Mouse (Mus musculus): ENCODE measurements around the gene Ephx1. TPM values are rescaled to one million over a fixed set of nuclear protein-coding genes. Genes with fewer than 3 reads are reported as not detected.

Gene Ephx1
- polyA plus RNA-seq (2016; fragmentation: Nextera tagmentation; extraction: Ambion mirVana): 0.47 and 0.77 TPM in 2 replicates

DNA sequence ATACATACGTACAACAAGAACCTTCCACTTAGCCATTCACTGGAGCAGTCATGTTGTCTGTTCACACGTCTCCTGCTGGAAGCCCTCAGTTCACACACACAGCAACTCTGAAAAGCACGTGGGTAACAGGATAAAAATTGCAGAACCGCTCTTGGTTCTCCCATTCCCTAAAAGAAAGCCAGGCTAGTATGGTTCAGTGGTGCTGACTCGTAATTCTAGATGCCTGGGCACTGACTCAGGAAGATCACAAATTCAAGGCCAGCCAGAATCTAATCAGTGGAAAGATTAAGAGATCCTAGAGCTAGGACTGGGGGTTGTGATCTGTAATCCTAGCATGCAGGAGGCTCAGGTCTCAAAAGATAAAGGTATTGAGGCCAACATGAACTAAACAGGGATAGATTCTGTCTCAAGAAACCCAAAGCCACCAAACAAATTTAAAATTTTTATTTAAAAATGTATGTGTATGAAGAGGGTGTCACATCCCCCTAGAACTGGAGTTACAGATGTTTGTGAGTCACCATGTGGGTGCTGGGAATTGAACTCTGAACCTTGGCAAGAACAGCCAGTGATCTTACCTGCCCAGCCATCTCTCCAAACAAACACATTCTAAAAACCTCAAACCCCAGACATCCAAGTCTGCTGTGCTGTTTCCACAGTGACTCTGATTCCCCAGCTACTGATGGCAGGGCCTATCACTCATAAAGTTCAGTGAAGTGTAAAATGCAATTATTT lies at the start of gene Ephx1:
Gene Ephx1 (minus strand): TSS at position 149 of the 732 bp plus-strand sequence.
- Histone ChIP-seq H3K4me3 (no peak within 1 kb of the TSS), H3K27ac (no peak within 1 kb of the TSS), H3K36me3 (replicated peaks) (no peaks in the 10 kb centered on the region), H3K4me1 (peaks cover 19% of the 10 kb centered on the region), H3K9me3 (no peaks in the 10 kb centered on the region), H3K27me3 (ENCODE audit: poor library complexity, severe bottlenecking) (peaks cover 33% of the 10 kb centered on the region)
- no peak for DNase-seq (ENCODE audit: extremely low spot score, low spot score)
- WGBS: 70% methylated on average over 5 of the region's 5 CpGs

DNA sequence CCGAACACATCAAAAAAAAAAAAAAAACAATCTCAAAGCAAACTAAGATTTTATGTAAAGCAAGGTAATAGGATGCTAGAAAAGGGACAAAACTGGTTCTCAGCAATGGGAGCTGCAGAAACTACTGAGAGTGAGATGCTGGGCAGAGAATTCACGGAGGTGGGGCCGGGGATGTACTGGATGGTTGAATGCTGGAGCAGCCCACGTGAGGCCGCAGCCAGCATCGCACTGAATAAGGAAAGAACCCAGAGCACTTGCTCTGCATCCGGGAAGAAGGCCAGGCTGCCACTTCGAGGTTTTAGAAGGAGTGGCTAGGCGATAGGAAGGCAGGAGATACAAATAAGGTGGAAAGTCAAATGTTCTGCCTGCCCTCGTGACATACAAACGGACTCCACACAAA lies 49.0 kb upstream of the Ephx1 start:
- H3K4me1 ChIP-seq: no peaks in the 10 kb centered on the region
- H3K27ac ChIP-seq: no peak overlapping the region
- no peak for DNase-seq (ENCODE audit: extremely low spot score, low spot score)
- WGBS: 68% methylated on average over 11 of the region's 11 CpGs
- no peaks in the 10 kb centered on the region for H3K9me3 ChIP-seq
- no peaks in the 10 kb centered on the region for H3K36me3 ChIP-seq (replicated peaks)
- no peak overlapping the region for H3K4me3 ChIP-seq
- no peaks in the 10 kb centered on the region for H3K27me3 ChIP-seq (ENCODE audit: poor library complexity, severe bottlenecking)

DNA sequence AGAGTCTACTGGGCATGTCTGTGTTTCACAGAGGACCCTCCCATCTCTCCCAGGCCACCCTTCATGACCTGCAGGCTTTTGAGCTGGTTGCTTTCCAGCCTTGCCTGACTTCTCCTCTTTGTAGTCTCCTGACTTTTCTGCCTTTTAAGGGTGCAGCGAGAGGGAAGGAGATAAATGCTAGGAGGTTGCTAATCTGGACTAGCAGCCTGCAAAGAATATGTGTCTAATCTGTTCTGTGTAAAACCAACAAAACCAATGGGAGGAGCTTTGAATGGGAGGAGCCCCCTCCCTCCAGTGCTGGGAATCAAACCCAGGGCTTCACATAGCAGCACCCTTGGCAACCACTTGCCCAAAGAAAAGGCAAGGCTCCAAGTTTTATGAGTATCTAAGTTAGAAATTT lies 47.6 kb upstream of the Ephx1 start:
- 63% methylated on average over 1 of the region's 1 CpGs for WGBS
- H3K27ac ChIP-seq: no peak overlapping the region
- H3K4me3 ChIP-seq: no peak overlapping the region
- H3K27me3 ChIP-seq (ENCODE audit: poor library complexity, severe bottlenecking): no peaks in the 10 kb centered on the region
- H3K9me3 ChIP-seq: no peaks in the 10 kb centered on the region
- no peaks in the 10 kb centered on the region for H3K4me1 ChIP-seq
- no peak for DNase-seq (ENCODE audit: extremely low spot score, low spot score)
- H3K36me3 ChIP-seq (replicated peaks): no peaks in the 10 kb centered on the region

DNA sequence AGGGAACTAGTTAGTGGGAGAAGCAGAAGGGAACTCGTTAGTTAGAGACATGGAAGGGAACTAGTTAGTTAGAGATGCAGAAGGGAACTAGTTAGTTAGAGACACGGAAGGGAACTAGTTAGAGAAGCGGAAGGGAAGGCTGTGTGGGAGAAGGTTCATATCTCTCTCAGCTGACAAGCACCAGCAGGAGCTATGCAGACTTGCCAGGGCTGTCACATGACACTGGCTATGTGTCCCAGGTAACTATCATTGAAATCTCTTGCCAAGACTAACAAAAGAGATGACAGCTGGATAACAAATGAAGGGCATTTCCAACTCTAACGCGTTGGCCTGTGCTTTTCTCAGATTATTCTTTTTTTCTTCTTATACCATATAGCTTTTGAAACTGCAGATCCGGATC lies 43.9 kb upstream of the Ephx1 start:
- WGBS: 87% methylated on average over 6 of the region's 6 CpGs
- Histone ChIP-seq H3K36me3 (replicated peaks) (no peaks in the 10 kb centered on the region), H3K27me3 (ENCODE audit: poor library complexity, severe bottlenecking) (no peaks in the 10 kb centered on the region), H3K9me3 (no peaks in the 10 kb centered on the region), H3K27ac (no peak overlapping the region), H3K4me1 (peaks cover 5% of the 10 kb centered on the region; the same call in 1 of the 2 replicates), H3K4me3 (no peak overlapping the region)
- DNase-seq (ENCODE audit: extremely low spot score, low spot score): no peak

DNA sequence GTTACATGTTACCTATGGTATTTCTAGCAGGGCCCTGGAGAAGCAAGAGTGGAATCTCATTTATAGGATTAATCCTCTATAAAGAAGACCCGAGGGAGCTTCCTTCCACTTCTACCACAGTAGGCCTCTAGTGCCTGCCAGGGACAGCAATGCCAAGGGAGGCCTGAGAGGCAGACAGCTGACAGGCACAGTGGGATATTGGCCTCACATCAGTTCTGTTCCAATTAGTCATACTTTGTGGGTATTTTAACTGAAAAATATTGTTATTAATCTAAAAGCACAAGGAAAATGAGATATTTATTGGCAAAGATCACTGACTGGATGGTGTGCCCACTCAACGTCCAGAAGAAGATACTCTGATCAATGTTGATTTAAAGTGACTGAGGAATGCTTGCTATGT lies 43.3 kb upstream of the Ephx1 start:
- 80% methylated on average over 2 of the region's 2 CpGs for WGBS
- Histone ChIP-seq H3K27ac (no peak overlapping the region), H3K4me1 (peaks cover 5% of the 10 kb centered on the region; the same call in 1 of the 2 replicates), H3K4me3 (no peak overlapping the region), H3K9me3 (no peaks in the 10 kb centered on the region), H3K27me3 (ENCODE audit: poor library complexity, severe bottlenecking) (no peaks in the 10 kb centered on the region), H3K36me3 (replicated peaks) (no peaks in the 10 kb centered on the region)
- DNase-seq (ENCODE audit: extremely low spot score, low spot score): no peak

DNA sequence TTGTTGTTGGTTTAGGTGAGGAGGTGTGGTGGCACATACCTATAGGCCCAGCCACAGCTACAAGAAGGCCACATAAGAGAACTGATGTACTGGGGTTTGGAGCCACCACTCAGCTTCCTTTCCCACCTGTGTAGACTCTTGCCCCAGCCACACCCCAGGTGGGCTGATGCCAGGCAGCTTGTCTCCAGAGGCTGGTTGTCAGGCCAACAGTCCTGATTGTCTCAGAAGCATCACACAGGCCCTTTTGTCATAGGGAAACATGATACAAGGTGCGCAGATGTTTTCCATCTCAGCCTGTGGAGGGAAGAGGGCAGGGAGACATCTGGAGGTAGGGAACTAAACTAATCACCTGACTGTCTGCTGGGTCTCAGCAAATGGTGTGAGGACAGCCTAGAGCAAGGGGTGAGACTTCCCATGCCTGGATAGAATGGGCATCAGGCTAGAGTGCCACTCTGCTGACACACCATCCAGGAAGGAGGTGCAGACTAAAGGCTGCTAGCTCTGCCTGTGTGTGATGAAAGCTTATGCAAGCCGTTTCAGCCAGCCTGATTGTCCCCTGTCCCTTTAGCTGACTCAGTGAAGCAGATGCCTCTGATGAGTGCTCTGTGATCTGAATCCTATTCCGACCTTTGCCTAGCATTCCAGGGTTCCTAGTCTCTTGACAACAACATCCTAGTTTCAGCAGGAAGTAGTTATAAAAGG lies 41.2 kb upstream of the Ephx1 start:
- WGBS: 69% methylated on average over 3 of the region's 3 CpGs
- no peaks in the 10 kb centered on the region for H3K36me3 ChIP-seq (replicated peaks)
- DNase-seq (ENCODE audit: extremely low spot score, low spot score): no peak
- no peaks in the 10 kb centered on the region for H3K9me3 ChIP-seq
- H3K4me1 ChIP-seq: peaks cover 5% of the 10 kb centered on the region; the same call in 1 of the 2 replicates
- H3K27ac ChIP-seq: no peak overlapping the region
- no peaks in the 10 kb centered on the region for H3K27me3 ChIP-seq (ENCODE audit: poor library complexity, severe bottlenecking)
- no peak overlapping the region for H3K4me3 ChIP-seq

DNA sequence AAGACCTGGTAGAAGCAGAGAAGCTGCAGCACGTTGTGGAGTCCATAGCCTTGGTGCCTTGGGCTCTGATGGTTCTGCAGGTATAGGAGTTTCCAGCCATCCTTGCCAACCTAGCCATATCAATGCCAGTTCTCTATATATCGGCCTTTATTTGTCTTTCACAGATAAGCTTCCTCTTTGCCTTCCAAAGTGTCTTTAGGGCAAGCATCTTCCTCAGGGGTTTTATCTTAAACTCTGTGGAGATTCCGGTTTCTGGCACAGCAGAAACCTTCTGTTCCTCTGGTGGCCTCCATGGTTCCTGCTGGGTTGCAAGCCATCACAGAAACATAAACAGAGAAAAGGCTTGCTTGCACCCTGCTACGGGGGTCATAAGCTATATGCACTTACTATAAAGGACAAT lies 32.2 kb upstream of the Ephx1 start:
- Histone ChIP-seq H3K27me3 (ENCODE audit: poor library complexity, severe bottlenecking) (no peaks in the 10 kb centered on the region), H3K4me3 (no peak overlapping the region), H3K9me3 (no peaks in the 10 kb centered on the region), H3K27ac (no peak overlapping the region), H3K4me1 (no peaks in the 10 kb centered on the region), H3K36me3 (replicated peaks) (no peaks in the 10 kb centered on the region)
- DNase-seq (ENCODE audit: extremely low spot score, low spot score): no peak
- 84% methylated on average over 4 of the region's 4 CpGs for WGBS

DNA sequence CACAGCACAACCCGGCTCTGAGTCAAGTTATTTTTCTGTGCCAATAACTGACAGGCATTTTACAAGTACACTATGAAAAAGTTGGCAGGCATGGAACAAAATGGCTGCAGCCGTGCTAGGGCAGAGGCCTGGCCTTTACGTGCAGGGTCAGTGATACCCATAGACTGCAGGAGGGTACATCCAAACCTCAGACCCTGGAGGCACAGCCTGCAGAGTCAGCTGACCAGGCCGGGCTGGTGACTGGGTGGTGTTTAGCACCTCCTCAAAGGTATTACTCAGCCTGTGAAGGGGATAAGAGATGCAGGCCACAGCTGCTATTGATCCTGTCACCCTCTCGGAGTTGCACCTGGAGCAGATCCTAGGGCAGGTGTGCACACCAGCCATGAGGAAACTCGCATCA lies 30.2 kb upstream of the Ephx1 start, which contains the start of gene 9130409I23Rik:
Gene 9130409I23Rik (plus strand): TSS at position 301 of the 400 bp plus-strand sequence.
- H3K4me1 ChIP-seq: no peaks in the 10 kb centered on the region
- no peak for DNase-seq (ENCODE audit: extremely low spot score, low spot score)
- no peak within 1 kb of the TSS for H3K4me3 ChIP-seq
- no peaks in the 10 kb centered on the region for H3K27me3 ChIP-seq (ENCODE audit: poor library complexity, severe bottlenecking)
- WGBS: 85% methylated on average over 6 of the region's 6 CpGs
- H3K36me3 ChIP-seq (replicated peaks): no peaks in the 10 kb centered on the region
- H3K27ac ChIP-seq: no peak within 1 kb of the TSS
- H3K9me3 ChIP-seq: no peaks in the 10 kb centered on the region

DNA sequence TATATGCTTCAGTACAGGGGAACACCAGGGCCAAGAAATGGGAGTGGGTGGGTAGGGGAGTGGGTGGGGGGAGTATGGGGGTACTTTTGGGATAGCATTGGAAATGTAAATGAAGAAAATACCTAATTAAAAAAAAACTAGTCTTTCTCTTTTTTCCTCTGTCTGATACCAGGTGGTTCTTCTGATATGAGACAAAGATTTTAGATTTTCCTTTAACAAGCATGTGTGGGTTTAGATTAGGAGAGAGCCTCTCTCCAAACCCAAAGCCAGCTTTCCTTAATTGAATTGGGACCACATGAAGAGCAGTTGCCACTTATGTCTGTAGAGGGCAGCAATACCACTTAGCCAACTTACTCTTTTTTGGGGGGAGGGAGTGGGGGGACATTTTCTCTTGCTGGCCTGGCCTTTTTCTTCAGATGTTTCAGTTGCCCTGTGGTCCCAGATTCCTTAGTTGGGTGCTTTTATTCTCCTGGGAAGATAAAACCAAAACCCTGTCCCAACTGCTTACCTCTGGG lies 28.7 kb upstream of the Ephx1 start:
- Histone ChIP-seq H3K4me3 (no peak overlapping the region), H3K27ac (no peak overlapping the region), H3K27me3 (ENCODE audit: poor library complexity, severe bottlenecking) (no peaks in the 10 kb centered on the region), H3K4me1 (no peaks in the 10 kb centered on the region), H3K36me3 (replicated peaks) (no peaks in the 10 kb centered on the region), H3K9me3 (no peaks in the 10 kb centered on the region)
- DNase-seq (ENCODE audit: extremely low spot score, low spot score): no peak

DNA sequence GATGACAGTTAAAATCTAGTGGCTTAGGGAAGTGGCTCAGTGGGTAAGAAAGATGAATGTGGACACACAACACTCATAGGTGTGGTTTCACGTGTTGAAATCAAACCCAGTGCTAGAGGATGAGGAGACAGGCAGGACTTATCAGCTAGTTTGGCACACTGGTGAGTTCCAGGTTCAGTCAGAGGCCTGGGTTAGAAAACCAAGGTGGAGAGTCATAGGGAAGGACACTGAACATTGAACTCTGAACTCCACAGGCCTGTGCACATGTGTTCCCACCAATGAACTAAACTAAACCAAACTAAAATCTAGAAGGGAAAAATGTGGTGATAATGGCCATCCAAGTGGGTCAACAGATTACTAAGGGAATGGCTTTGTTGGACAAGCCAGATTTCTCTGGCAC lies 26.8 kb upstream of the Ephx1 start:
- Histone ChIP-seq H3K27ac (no peak overlapping the region), H3K4me1 (no peaks in the 10 kb centered on the region), H3K27me3 (ENCODE audit: poor library complexity, severe bottlenecking) (no peaks in the 10 kb centered on the region), H3K9me3 (no peaks in the 10 kb centered on the region), H3K4me3 (no peak overlapping the region), H3K36me3 (replicated peaks) (no peaks in the 10 kb centered on the region)
- WGBS: 67% methylated on average over 1 of the region's 1 CpGs
- DNase-seq (ENCODE audit: extremely low spot score, low spot score): no peak

DNA sequence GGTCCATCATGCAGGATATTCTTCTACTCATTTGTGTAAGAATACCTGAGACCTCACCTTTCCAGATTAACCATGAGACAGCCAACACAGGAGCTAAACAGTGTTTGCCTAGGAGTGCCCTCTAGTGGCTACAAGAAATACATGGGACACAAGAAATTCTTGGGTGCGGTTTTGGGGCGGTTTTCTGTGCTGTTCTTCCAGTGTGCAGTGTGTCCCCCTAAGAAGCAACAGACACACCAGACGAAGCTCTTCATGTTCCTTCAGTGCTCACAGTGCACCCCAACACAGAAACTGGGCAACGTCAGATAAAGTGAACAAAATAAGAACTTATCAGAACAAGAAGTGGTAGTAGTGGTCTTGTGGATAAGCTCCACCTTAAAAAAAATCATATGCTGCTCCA lies 18.9 kb upstream of the Ephx1 start:
- no peak overlapping the region for H3K27ac ChIP-seq
- H3K4me1 ChIP-seq: no peaks in the 10 kb centered on the region
- 14% methylated on average over 4 of the region's 4 CpGs for WGBS
- no peaks in the 10 kb centered on the region for H3K9me3 ChIP-seq
- no peak overlapping the region for H3K4me3 ChIP-seq
- peak; percentile 26 for DNase-seq (ENCODE audit: extremely low spot score, low spot score)
- H3K27me3 ChIP-seq (ENCODE audit: poor library complexity, severe bottlenecking): peaks cover 5% of the 10 kb centered on the region; the same call in 1 of the 2 replicates
- H3K36me3 ChIP-seq (replicated peaks): no peaks in the 10 kb centered on the region

DNA sequence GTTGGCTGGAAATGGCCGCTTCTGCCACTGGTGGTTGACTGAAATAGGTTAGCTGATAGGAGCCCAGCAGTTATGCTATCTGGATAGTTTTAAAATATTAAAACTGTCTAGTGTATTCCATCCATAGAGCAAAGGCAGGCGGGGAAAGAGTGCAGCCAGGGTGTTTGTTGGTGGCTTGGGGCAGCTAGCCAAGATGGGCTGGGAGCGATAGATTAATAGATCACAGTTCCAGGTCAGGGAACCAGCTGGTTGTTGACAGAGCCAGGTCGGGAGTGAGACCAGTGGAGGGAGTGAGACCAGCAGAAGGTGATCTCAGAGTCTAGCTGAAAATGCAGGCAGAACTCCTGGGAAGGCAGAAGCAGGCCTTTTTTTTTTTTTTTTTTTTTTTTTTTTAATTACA lies 16.9 kb upstream of the Ephx1 start:
- WGBS: 79% methylated on average over 4 of the region's 4 CpGs
- Histone ChIP-seq H3K27ac (no peak overlapping the region), H3K4me3 (no peak overlapping the region), H3K4me1 (no peaks in the 10 kb centered on the region), H3K9me3 (no peaks in the 10 kb centered on the region), H3K27me3 (ENCODE audit: poor library complexity, severe bottlenecking) (peaks cover 5% of the 10 kb centered on the region; the same call in 1 of the 2 replicates), H3K36me3 (replicated peaks) (no peaks in the 10 kb centered on the region)
- DNase-seq (ENCODE audit: extremely low spot score, low spot score): peak; percentile 6
